Mouse (Mus musculus) left cerebral cortex, postnatal 36 days (tissue): ENCODE results near the gene 2310003L06Rik. TPM values are rescaled to one million over a fixed set of nuclear protein-coding genes. Genes with fewer than 3 reads are reported as not detected.

Experiments
- DNase-seq, 2 experiments: peaks; one replicate each; pipeline ENCODE4 v3.0.0; 2021 to 2022; ENCODE audit warnings: low spot score in 2 of 2, mixed read lengths in 1 of 2
- intact Hi-C: fragments of 180-260 bp; cut with DNase I; formaldehyde crosslinking; loops from one replicate; pipeline ENCODE4 v1.15.1; 2025
- total RNA-seq, 2 experiments: library from RNA; stranded (reverse); gene quantifications; 2 replicates each; pipeline ENCODE4 v1.2.3; 2021

2310003L06Rik gene
- not detected for total RNA-seq

DNA sequence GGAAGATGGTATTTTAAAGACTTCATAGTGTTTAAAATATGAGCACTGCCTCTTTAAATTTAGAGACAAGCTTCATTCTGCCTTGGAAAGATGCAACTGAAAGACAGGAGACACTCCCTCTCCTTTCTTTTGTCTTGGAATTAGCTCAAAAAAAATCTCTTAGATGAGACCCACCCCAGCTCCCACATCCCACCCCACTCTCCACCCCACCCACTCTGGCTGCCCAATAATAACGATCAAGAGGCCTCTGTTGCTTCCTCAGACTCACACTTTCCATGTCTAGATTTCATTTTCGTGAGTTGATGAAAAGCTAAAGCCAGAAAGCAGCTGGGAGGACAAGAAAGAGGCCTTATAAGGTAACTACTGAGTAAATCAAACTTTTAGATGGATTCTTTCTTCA lies at the start of gene 2310003L06Rik, which contains the start of gene Gm28434:
2310003L06Rik (plus strand) TSS at position 259 of the 400 bp plus-strand sequence.
Gm28434 (plus strand) TSS at position 317 of the 400 bp plus-strand sequence.
- intact Hi-C loops: no loop called here
- DNase-seq: no peak

DNA sequence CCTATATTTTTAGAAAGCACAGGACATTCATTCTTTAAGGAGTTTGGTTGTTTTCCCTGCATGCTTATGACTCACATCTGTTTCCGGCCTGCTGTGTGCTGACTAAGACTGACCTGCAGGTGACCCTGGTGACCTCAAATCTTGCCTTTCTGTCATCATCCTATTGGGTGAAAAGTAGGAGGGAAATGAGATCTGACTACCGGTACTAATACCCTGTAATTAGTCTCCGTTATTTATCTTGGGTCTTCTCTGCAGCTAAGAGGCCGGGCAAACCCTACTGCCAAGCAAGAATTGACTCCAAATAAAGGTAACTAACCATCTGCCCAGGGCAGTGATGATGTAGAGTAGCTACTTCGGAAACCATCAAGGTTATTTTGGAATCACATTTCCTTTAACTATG lies 43.9 kb upstream of the 2310003L06Rik start, which contains the start of gene Csn3:
Csn3 (plus strand) TSS at position 208 of the 400 bp plus-strand sequence.
- DNase-seq: no peak
- intact Hi-C loops: no loop called here

DNA sequence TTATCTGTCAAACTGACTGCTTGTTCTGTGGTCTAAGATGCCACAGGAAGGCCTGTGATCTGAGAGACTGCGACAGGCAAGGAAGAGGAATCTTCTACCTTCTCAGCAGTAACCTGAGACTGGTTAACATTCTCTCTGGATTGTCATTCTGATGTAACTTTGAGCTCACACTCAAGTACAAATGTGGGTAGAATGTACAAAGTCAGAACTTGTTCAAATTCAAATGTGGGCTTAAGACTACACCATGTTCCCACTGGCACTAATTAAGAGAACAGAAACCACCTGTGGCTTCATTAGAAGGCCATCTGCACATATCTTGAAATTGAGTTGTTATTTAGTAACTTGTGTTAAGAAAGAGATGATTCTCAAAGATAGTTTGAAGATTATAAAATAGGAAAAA lies 37.7 kb upstream of the 2310003L06Rik start:
- no peak for DNase-seq
- intact Hi-C loops: no loop called here

DNA sequence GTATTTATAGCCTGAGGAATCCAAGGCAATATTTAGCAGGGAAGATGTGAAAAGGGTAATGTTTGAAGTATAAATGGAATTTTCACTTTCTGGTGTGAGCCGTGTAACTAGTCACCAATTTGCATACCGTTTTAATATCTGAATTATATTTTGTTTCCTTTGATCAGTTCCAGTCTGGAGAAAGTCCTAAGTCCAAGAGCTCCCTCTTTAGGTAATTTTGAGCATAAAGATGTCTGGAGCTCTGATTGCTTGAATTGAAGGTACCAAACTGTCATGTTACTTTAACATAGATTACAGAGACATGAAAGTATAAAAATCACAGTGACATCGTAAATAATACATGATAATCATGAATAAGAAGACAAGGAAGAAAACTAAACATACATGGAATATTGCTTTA lies 28.5 kb upstream of the 2310003L06Rik start:
- intact Hi-C loops: loop anchor here (2.0 kb wide), 1 partner anchor 158 kb away; no protein-coding TSS in a partner anchor
- DNase-seq: no peak

DNA sequence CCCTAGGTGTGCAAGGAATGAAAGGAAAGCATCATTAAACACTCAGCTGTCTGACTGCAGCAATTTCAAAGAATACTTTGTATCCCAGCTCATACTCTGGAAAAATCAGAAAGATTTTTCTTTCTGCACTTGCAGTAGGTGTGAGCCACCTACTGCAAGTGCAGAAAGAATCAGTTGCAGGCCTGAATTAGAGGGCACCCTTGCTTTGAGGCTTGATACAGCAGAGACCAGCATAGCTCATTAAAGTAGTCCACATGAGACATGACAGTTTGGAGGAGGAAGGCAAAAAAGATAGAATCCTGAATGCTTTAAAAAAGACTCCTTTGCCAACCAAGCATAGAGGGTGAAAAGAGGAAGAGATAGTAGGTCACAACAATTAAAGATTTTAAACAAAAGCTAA lies 26.7 kb upstream of the 2310003L06Rik start:
- no peak for DNase-seq
- intact Hi-C loops: no loop called here

DNA sequence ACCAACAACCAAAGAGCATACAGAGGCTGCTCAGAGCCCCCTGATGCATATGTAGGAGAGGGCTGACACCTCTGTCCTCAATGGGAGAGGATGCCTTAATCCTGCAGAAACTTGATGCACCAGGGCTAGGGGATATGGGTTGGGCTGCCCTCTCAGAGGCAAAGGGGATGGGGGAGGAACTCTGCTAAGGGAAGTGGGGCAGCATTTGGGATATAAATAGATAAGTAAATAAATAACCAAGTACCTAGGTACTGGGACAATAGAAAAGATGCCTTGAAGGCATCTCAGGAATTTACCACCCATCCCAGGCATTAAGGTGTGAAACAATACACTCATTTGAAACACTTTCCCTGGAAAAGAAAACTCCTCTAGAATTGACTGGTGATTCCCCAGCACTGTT lies 17.4 kb upstream of the 2310003L06Rik start:
- intact Hi-C loops: no loop called here
- no peak for DNase-seq

DNA sequence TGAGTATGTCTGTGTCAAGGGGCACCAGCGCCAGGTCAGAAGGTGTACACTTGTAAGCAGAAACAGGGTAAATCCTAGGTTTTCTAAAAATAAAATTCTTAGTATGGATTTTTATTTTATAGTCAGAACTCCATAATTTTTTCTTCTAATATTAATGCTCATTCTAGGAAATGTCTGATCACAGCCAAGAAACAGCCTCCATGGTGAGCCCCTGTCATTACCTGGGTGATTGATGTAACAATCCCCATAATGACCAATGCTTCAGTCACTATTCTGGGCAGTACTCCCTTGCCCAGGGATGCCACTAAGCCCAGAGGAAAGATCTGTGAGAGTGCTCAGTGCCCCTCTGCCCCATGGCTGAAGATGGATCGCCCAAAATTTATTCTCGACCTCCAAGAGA lies 9.9 kb downstream of the 2310003L06Rik start, which contains the start of gene Cabs1:
Cabs1 (plus strand) TSS at position 301 of the 400 bp plus-strand sequence.
- DNase-seq: no peak
- intact Hi-C loops: no loop called here

DNA sequence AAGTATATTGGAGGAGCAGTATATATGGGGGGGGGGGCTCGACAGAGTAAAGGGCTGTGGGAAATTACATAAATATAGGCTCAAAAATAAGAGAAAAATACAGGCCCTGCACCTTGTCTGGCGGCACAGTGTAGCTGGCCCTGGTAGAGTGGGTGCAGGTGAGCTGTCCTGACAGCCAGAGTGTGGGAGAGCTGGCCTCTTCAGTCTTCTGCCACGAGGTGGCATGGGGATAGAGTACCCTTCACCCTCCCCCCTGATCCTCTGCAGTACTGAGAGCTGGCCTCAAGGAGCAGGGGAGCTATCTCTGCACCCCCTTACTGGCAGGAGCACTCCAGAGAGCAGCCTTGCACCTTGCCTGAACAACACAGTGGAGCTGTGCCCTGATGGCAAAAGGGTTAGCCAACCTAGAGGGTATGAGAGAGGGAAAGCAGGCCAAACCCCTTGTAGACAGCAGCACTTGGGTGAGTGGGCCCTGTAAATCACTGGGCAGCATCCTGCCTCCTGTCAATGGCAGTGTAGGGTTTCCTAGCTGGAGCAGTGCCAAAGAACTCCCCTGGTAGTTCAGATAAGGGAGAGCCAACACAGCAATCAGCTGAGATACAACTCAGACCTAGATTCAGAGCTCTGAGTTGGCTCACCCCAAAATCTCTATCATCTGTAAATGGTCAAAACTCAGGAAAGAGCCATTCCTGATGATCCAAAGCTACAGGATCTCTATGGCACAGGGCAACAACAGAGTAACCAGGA lies 13.4 kb downstream of the 2310003L06Rik start:
- intact Hi-C loops: no loop called here
- no peak for DNase-seq

DNA sequence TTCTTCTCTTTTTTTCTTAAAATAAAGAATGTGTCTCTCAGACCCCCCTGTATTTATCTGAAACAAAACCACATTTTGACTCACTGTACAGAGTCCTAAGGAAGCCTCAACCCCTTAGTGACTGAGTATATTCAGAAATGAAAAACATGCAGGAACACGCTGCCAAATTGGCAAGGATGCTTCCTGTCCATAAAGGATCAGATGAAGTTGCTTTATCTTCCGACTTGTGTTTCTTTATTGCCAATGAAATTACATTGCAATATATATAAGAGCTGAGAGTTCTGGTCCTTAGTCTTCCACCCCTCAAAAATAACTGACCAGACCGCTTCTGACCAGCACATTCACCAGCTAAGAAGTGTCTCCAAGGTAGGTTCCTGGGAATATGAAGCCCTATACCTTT lies 33.0 kb downstream of the 2310003L06Rik start, which contains the start of gene Smr3a:
Smr3a (plus strand) TSS at position 301 of the 400 bp plus-strand sequence.
- DNase-seq: no peak
- intact Hi-C loops: no loop called here

DNA sequence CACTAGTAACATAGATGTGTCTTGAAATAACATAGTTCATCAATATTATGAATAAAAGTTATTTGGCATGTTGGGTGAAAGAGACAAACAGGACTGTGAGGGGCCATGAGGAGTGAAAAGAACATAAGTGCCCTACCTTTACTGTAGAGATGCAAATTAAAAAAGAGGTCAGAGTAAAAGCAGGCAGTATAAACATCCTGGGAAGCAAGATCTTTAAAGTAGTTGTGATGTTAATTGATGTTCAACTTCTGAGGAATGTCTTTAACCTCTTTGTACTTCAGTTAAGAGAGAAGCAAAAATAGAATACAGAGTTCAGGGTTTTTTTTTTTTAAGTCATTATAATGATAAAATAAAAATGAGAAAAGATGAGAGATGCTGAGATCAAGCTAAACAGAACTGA lies 36.0 kb downstream of the 2310003L06Rik start:
- DNase-seq: no peak
- intact Hi-C loops: no loop called here

Other genes with a start within 250 kb of the 2310003L06Rik start
- gene Csn1s2a, start 194.9 kb upstream of the 2310003L06Rik start, total RNA-seq: not detected
- gene Csn1s2b, start 161.4 kb upstream of the 2310003L06Rik start, total RNA-seq: not detected
- gene Prr27, start 143.8 kb upstream of the 2310003L06Rik start, total RNA-seq: not detected
- gene Odam, start 84.4 kb upstream of the 2310003L06Rik start, total RNA-seq: not detected
- not detected for gene Csn3, start 43.9 kb upstream of the 2310003L06Rik start, total RNA-seq
- not detected for gene Gm28434, start 58 bp downstream of the 2310003L06Rik start, total RNA-seq
- gene Cabs1, start 10.0 kb downstream of the 2310003L06Rik start, total RNA-seq: not detected
- not detected for gene Smr3a, start 33.1 kb downstream of the 2310003L06Rik start, total RNA-seq
- not detected for gene Smr2, start 117.1 kb downstream of the 2310003L06Rik start, total RNA-seq
- gene Gm11116, start 142.1 kb downstream of the 2310003L06Rik start, total RNA-seq: not detected
- not detected for gene Gm11115, start 184.6 kb downstream of the 2310003L06Rik start, total RNA-seq